Mouse (Mus musculus) spleen, adult 18-20 months (tissue): ENCODE measurements around the gene Gmpr.
A peak's percentile ranks its signal among the peaks of the same experiment; 100 is the strongest.

ENCODE experiments used
- DNase-seq, 2 experiments: peaks; one replicate each; pipeline ENCODE4 v3.0.0; 2022; ENCODE audit warnings: mixed read lengths in 2 of 2

The Gmpr gene

GRCm38 (mm10) chr13:45546946-45547345 lies 39.7 kb downstream of the Gmpr start:
- no peak for DNase-seq

- no peak for DNase-seq
Observed at GRCm38 (mm10) chr13:45547549-45547948, 40.3 kb downstream of the Gmpr start.

GRCm38 (mm10) chr13:45553674-45554073 lies 46.4 kb downstream of the Gmpr start:
- no peak for DNase-seq

GRCm38 (mm10) chr13:45558367-45558766 lies 51.1 kb downstream of the Gmpr start:
- DNase-seq, result no peak

- no peak for DNase-seq
Observed at GRCm38 (mm10) chr13:45559258-45559657, 52.0 kb downstream of the Gmpr start.

- no peak for DNase-seq
Observed at GRCm38 (mm10) chr13:45560543-45560942, 53.3 kb downstream of the Gmpr start.

- no peak for DNase-seq
Observed at GRCm38 (mm10) chr13:45562011-45562410, 54.8 kb downstream of the Gmpr start.

- DNase-seq, result no peak
Observed at GRCm38 (mm10) chr13:45564946-45565345, 57.7 kb downstream of the Gmpr start.

GRCm38 (mm10) chr13:45569932-45570331 lies 62.7 kb downstream of the Gmpr start:
- DNase-seq, result no peak

- peak; percentile 45 to 75 for DNase-seq
Observed at GRCm38 (mm10) chr13:45571795-45572262, 64.6 kb downstream of the Gmpr start.

- peak in 1 of 2 experiments; percentile 56 for DNase-seq
Observed at GRCm38 (mm10) chr13:45572768-45573167, 65.5 kb downstream of the Gmpr start.

GRCm38 (mm10) chr13:45576185-45576584 lies 68.9 kb downstream of the Gmpr start:
- no peak for DNase-seq

GRCm38 (mm10) chr13:45577366-45577765 lies 70.1 kb downstream of the Gmpr start:
- DNase-seq, result no peak

GRCm38 (mm10) chr13:45577784-45578183 lies 70.5 kb downstream of the Gmpr start:
- DNase-seq, result no peak

- DNase-seq, result no peak
Observed at GRCm38 (mm10) chr13:45579751-45580150, 72.5 kb downstream of the Gmpr start.

- no peak for DNase-seq
Observed at GRCm38 (mm10) chr13:45582294-45582693, 75.0 kb downstream of the Gmpr start.

GRCm38 (mm10) chr13:45583061-45583460 lies 75.8 kb downstream of the Gmpr start:
- DNase-seq, result no peak

- no peak for DNase-seq
Observed at GRCm38 (mm10) chr13:45590898-45591297, 83.7 kb downstream of the Gmpr start.

GRCm38 (mm10) chr13:45593914-45594313 lies 86.7 kb downstream of the Gmpr start:
- DNase-seq, result no peak

GRCm38 (mm10) chr13:45595416-45595815 lies 88.2 kb downstream of the Gmpr start:
- DNase-seq, result no peak

- no peak for DNase-seq
Observed at GRCm38 (mm10) chr13:45599831-45600230, 92.6 kb downstream of the Gmpr start.

GRCm38 (mm10) chr13:45600443-45600842 lies 93.2 kb downstream of the Gmpr start:
- DNase-seq, result no peak
